Mouse (Mus musculus) T-cell, adult 2 months (primary cell): ENCODE results near the gene Irf2bpl.

Experiments
- DNase-seq: peaks from one replicate; pipeline ENCODE4 v3.0.0; 2022; ENCODE audit warnings: low spot score

The Irf2bpl gene

GRCm38 (mm10) chr12:86884197-86885058, at the start of gene Irf2bpl:
Irf2bpl (minus strand) TSS chr12:86884798.
- DNase-seq = peak; percentile 92

GRCm38 (mm10) chr12:86932575-86932952, 48.0 kb upstream of the Irf2bpl start:
- no peak for DNase-seq

GRCm38 (mm10) chr12:86931919-86932574, 47.4 kb upstream of the Irf2bpl start:
- DNase-seq = no peak

GRCm38 (mm10) chr12:86930934-86931729, 46.5 kb upstream of the Irf2bpl start:
- no peak for DNase-seq

GRCm38 (mm10) chr12:86923837-86924236, 39.2 kb upstream of the Irf2bpl start:
- peak; percentile 78 for DNase-seq

- DNase-seq = no peak
Measured at GRCm38 (mm10) chr12:86918983-86919722, 34.6 kb upstream of the Irf2bpl start.

- no peak for DNase-seq
Measured at GRCm38 (mm10) chr12:86918361-86918967, 33.9 kb upstream of the Irf2bpl start.

GRCm38 (mm10) chr12:86916796-86917573, 32.4 kb upstream of the Irf2bpl start:
- no peak for DNase-seq

GRCm38 (mm10) chr12:86915617-86916016, 31.0 kb upstream of the Irf2bpl start:
- DNase-seq = no peak

GRCm38 (mm10) chr12:86914756-86915155, 30.2 kb upstream of the Irf2bpl start:
- no peak for DNase-seq

GRCm38 (mm10) chr12:86914351-86914750, 29.8 kb upstream of the Irf2bpl start:
- no peak for DNase-seq

GRCm38 (mm10) chr12:86912335-86913093, 27.9 kb upstream of the Irf2bpl start:
- DNase-seq = no peak

GRCm38 (mm10) chr12:86911482-86911931, 26.9 kb upstream of the Irf2bpl start:
- DNase-seq = no peak

GRCm38 (mm10) chr12:86906395-86906794, 21.8 kb upstream of the Irf2bpl start:
- DNase-seq = peak; percentile 89

GRCm38 (mm10) chr12:86905876-86906275, 21.3 kb upstream of the Irf2bpl start:
- no peak for DNase-seq

- DNase-seq = peak; percentile 50
Measured at GRCm38 (mm10) chr12:86905203-86905602, 20.6 kb upstream of the Irf2bpl start.

GRCm38 (mm10) chr12:86903828-86904806, 19.5 kb upstream of the Irf2bpl start:
- DNase-seq = no peak

GRCm38 (mm10) chr12:86899461-86900179, 15.0 kb upstream of the Irf2bpl start:
- DNase-seq = no peak
